Mouse (Mus musculus): ENCODE measurements at regions not wholly inside any gene's neighbourhood (a gene's known extent, or its start where the extent isn't known, plus 50 kb on each side); places are given as distances from the start of the nearest gene placed in this dataset.

DNA sequence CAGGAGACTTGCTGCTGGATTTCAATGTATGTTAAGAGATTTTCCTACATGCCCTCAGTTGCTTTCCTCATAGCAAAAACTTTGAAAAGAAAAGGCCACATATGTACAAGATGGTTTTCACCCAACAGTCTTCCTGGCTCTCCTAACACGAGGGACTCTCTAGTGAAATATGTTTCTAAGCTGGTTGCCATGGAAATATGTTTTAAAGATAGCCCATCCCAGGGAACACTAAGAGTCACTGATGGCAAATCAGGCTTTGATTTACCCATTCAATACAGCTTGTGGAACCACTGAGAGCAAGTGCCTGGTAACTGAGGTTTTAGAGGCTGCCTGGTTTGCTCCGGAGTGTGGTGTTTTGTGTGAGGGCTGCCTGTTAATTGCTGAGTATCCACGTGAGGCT is 547.3 kb upstream of the Nbea start:
- TF ChIP-seq POLR2A (IDR thresholded peaks at IDR 0.05; ENCODE audit: borderline replicate concordance, extremely low read depth, insufficient read depth, insufficient read length, poor library complexity, severe bottlenecking), result no peak
- no peak for TF ChIP-seq CTCF (IDR thresholded peaks at IDR 0.05; ENCODE audit: borderline replicate concordance, extremely low read depth, insufficient read depth, insufficient read length)
